Mouse (Mus musculus) liver, adult 2 months (tissue): ENCODE measurements around the gene Dlg1.

Experiments used
- CTCF ChIP-seq: fragments of 200-500 bp; IDR thresholded peaks from 2 replicates; pipeline ENCODE4 v1.5.1; 2011; ENCODE audit warnings: low read depth, low read length, control low read depth
- POLR2A ChIP-seq: fragments of 200-500 bp; IDR thresholded peaks from 2 replicates; pipeline ENCODE4 v1.6.1; 2011; ENCODE audit warnings: low read length, control low read depth; ENCODE audit not compliant: insufficient read depth; ENCODE audit errors: extremely low read depth

- TF ChIP-seq CTCF (no peak), POLR2A (no peak)
Observed at GRCm38 (mm10) chr16:31658539-31659334, 4.5 kb upstream of the Dlg1 start.
